Mouse (Mus musculus): Measurements from ENCODE around the gene Bhmt.

GRCm38 (mm10) chr13:93676864-93677263, 39.1 kb upstream of the Bhmt start:
- TF ChIP-seq CTCF (IDR thresholded peaks at IDR 0.05; ENCODE audit: low read depth) (no peak), EP300 (IDR thresholded peaks at IDR 0.05; ENCODE audit: low read depth) (no peak)

All from heart, postnatal 0 days (tissue).